21 mouse cellular contexts compared by ENCODE assay signal in genomic region chr14:30943038-30943437, GRCm38 (mm10). TPM values are rescaled to one million over a fixed set of nuclear protein-coding genes. Genes with fewer than 3 reads are reported as not detected.
DNase-seq lines count a peak whose midpoint lies in the region; ATAC-seq and TF ChIP-seq lines count a peak whose summit lies in the region.
"Had no signal": no experiment of that assay in that cellular context is flagged by ENCODE, and none has a peak within 500 bp of the region (broad histone marks: within the 10 kb centered on the region; RNA-seq: fewer than 3 reads in every experiment).

TSS of gene Itih1 (minus strand) at chr14:30943289.

- H3K4me1 ChIP-seq in embryonic facial prominence, embryonic 13.5 days, result no peaks in the 10 kb centered on the region
- no peaks in the 10 kb centered on the region for H3K4me1 ChIP-seq in embryonic facial prominence, embryonic 10.5 days
- peaks cover 4% of the 10 kb centered on the region for H3K4me1 ChIP-seq in liver, postnatal 0 days (ENCODE audit: insufficient read depth)
- H3K4me1 ChIP-seq: heart, embryonic 13.5 days; limb, embryonic 10.5 days; midbrain, embryonic 13.5 days had no signal

- H3K4me2 ChIP-seq in embryonic facial prominence, embryonic 13.5 days, result no peak within 1 kb of the TSS
- peak within 1 kb of the TSS; percentile 60 for H3K4me2 ChIP-seq in liver, postnatal 0 days (ENCODE audit: low read depth, low read length)
- H3K4me2 ChIP-seq: heart, embryonic 13.5 days; midbrain, embryonic 13.5 days had no signal

- 0 out of 2 replicates have a peak within 1 kb of the TSS, but pooled peaks have one; percentile 21 for H3K9ac ChIP-seq in embryonic facial prominence, embryonic 13.5 days
- H3K9ac ChIP-seq in liver, postnatal 0 days (replicated peaks), result peak within 1 kb of the TSS; percentile 64
- H3K9ac ChIP-seq: heart, embryonic 13.5 days; midbrain, embryonic 13.5 days had no signal

- H3K9me3 ChIP-seq in embryonic facial prominence, embryonic 13.5 days, result no peaks in the 10 kb centered on the region
- H3K9me3 ChIP-seq in embryonic facial prominence, embryonic 10.5 days, result no peaks in the 10 kb centered on the region
- H3K9me3 ChIP-seq in liver, postnatal 0 days (ENCODE audit: low read length), result no peaks in the 10 kb centered on the region
- H3K9me3 ChIP-seq: heart, embryonic 13.5 days; limb, embryonic 10.5 days; midbrain, embryonic 13.5 days had no signal

- 0 out of 2 replicates have a peak, but pooled peaks cover 3% of the 10 kb centered on the region for H3K27me3 ChIP-seq in embryonic facial prominence, embryonic 13.5 days
- H3K27me3 ChIP-seq in embryonic facial prominence, embryonic 10.5 days (replicated peaks; ENCODE audit: low read depth, poor library complexity, severe bottlenecking), result no peaks in the 10 kb centered on the region
- H3K27me3 ChIP-seq in liver, postnatal 0 days (ENCODE audit: insufficient read depth, low read length), result no peaks in the 10 kb centered on the region
- H3K27me3 ChIP-seq: midbrain, embryonic 13.5 days had no signal

- no peaks in the 10 kb centered on the region for H3K36me3 ChIP-seq in embryonic facial prominence, embryonic 13.5 days
- no peaks in the 10 kb centered on the region for H3K36me3 ChIP-seq in embryonic facial prominence, embryonic 10.5 days (replicated peaks)
- H3K36me3 ChIP-seq in liver, postnatal 0 days (replicated peaks; ENCODE audit: insufficient read depth, low read length), result no peaks in the 10 kb centered on the region
- H3K36me3 ChIP-seq: heart, embryonic 13.5 days; limb, embryonic 10.5 days; midbrain, embryonic 13.5 days had no signal

- 84% methylated on average over 7 of the region's 7 CpGs for WGBS in embryonic facial prominence, embryonic 13.5 days
- 87% methylated on average over 7 of the region's 7 CpGs for WGBS in embryonic facial prominence, embryonic 10.5 days
- WGBS in liver, postnatal 0 days (ENCODE audit: insufficient replicate concordance), result 55% methylated on average over 7 of the region's 7 CpGs

- no peak within 1 kb of the TSS for H3K4me3 ChIP-seq in embryonic facial prominence, embryonic 13.5 days
- no peak within 1 kb of the TSS for H3K4me3 ChIP-seq in embryonic facial prominence, embryonic 10.5 days
- no peak within 1 kb of the TSS for H3K4me3 ChIP-seq in layer of hippocampus, adult 2 months
- H3K4me3 ChIP-seq in liver, postnatal 0 days (ENCODE audit: low read depth, low read length), result peak within 1 kb of the TSS; percentile 35
- H3K4me3 ChIP-seq: heart, embryonic 13.5 days; limb, embryonic 10.5 days; midbrain, embryonic 13.5 days had no signal

- ATAC-seq in embryonic facial prominence, embryonic 13.5 days (ENCODE audit: insufficient number of reproducible peaks, insufficient read depth, low FRiP score, low TSS enrichment, low read depth), result no peak
- ATAC-seq in liver, postnatal 0 days, result peak; percentile 55
- ATAC-seq: forebrain, embryonic 16.5 days; midbrain, embryonic 13.5 days had no signal

- no peak within 1 kb of the TSS for H3K27ac ChIP-seq in embryonic facial prominence, embryonic 13.5 days
- no peak within 1 kb of the TSS for H3K27ac ChIP-seq in embryonic facial prominence, embryonic 10.5 days (replicated peaks)
- peak within 1 kb of the TSS; percentile 29; the same call in 1 of the 2 replicates for H3K27ac ChIP-seq in layer of hippocampus, adult 2 months
- H3K27ac ChIP-seq in liver, postnatal 0 days (ENCODE audit: low read depth), result peak within 1 kb of the TSS; percentile 98
- H3K27ac ChIP-seq: heart, embryonic 13.5 days; limb, embryonic 10.5 days; midbrain, embryonic 13.5 days had no signal

- no peak for TF ChIP-seq EP300 in liver, postnatal 0 days (IDR thresholded peaks at IDR 0.05; ENCODE audit: low read depth)

- no peak for DNase-seq in embryonic facial prominence, embryonic 10.5 days (ENCODE audit: low spot score)
- DNase-seq in layer of hippocampus, adult 2 months (ENCODE audit: low spot score in 2 of 2), result no peak
- DNase-seq in layer of hippocampus, adult 8-10 months (ENCODE audit: low spot score in 2 of 2), result no peak
- DNase-seq in kidney, postnatal 14 days, result peak; percentile 17
- peak; percentile 51 for DNase-seq in liver, postnatal 0 days
- no peak for DNase-seq in cerebellum, adult 9-11 months
- DNase-seq in urinary bladder, postnatal 10 days (ENCODE audit: low spot score), result no peak
- DNase-seq: cerebellum, adult 11-12 months; gastrocnemius, postnatal 10 days; layer of hippocampus, postnatal 36 days; spleen, adult 18-20 months; thymus, postnatal 25 days had no signal

- TF ChIP-seq CTCF in layer of hippocampus, adult 2 months (conservative IDR thresholded peaks at IDR 0.05), result no peak
- TF ChIP-seq CTCF in liver, postnatal 0 days (IDR thresholded peaks at IDR 0.05; ENCODE audit: low read depth), result no peak

RNA-seq across cellular contexts. Expression of gene Itih1, which starts in this region (rescaled TPM):
- 0.65 TPM in 1 of 2 replicates, not detected in the other for polyA plus RNA-seq in embryonic facial prominence, embryonic 13.5 days (2015; fragmentation: Nextera tagmentation; extraction: Ambion mirVana)
- not detected in 2 replicates for polyA plus RNA-seq in embryonic facial prominence, embryonic 10.5 days (2016; fragmentation: Nextera tagmentation; extraction: Ambion mirVana)
- total RNA-seq in layer of hippocampus, adult 2 months (2021), result not detected
- total RNA-seq in layer of hippocampus, adult 8-10 months (2022), result not detected
- 173 and 210 TPM in 2 replicates for polyA plus RNA-seq in liver, postnatal 0 days (2015; fragmentation: Nextera tagmentation; extraction: Ambion mirVana)
- total RNA-seq: common myeloid progenitor, adult 5-6 weeks; hematopoietic stem cell, adult 5-6 weeks; layer of hippocampus, postnatal 36 days had no signal
- polyA plus RNA-seq: forebrain, embryonic 16.5 days; intestine, embryonic 14.5 days; limb, embryonic 10.5 days; midbrain, embryonic 13.5 days; neural tube, embryonic 11.5 days had no signal

Comparison
In these comparisons a context has a peak if more than half of its experiments do, and no peak if none do; other contexts are left out.
1. RNA of gene Itih1 (polyA plus RNA-seq): 173 to 210 TPM in liver, postnatal 0 days; 0.65 TPM in embryonic facial prominence, embryonic 13.5 days and not detected in embryonic facial prominence, embryonic 10.5 days; every median in the first group is over 100 times any median in the second.
2. H3K27ac ChIP-seq: peak in layer of hippocampus, adult 2 months (single experiment) and liver, postnatal 0 days (single experiment); none in embryonic facial prominence, embryonic 13.5 days (single experiment) and embryonic facial prominence, embryonic 10.5 days (single experiment).
3. DNase-seq: peak in kidney, postnatal 14 days (single experiment) and liver, postnatal 0 days (single experiment); none in embryonic facial prominence, embryonic 10.5 days (single experiment), layer of hippocampus, adult 2 months (0 of 2), layer of hippocampus, adult 8-10 months (0 of 2), cerebellum, adult 9-11 months (single experiment) and urinary bladder, postnatal 10 days (single experiment).